Mouse (Mus musculus): ENCODE results near the gene Rab10. TPM values are rescaled to one million over a fixed set of nuclear protein-coding genes. Genes with fewer than 3 reads are reported as not detected.

The Rab10 gene
- polyA plus RNA-seq, 1 experiment from 2014 or later = 111 TPM

DNA sequence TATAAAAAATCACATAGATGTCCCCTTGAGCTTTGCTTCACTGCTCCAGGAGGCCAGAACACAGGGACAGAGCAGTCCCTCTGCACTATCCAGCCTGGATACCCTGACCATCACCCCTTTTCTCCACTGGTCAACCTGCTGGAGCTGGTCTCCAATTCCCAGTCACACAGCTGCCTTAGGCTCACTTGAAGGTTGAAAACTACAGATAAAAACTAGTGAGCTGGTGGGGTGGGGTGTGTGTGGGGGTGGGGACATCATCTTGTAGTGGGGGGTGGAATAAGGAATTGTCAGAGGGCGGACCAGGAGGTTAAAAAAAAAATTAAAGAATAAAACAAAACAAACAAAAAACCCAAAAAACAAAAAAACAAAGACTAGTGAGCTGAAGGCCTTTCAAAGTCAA lies 21.3 kb downstream of the Rab10 start:
- ATAC-seq (replicated peaks; ENCODE audit: low FRiP score) = no peak
- WGBS = 95% methylated on average over 1 of the region's 1 CpGs
- no peaks in the 10 kb centered on the region for H3K27me3 ChIP-seq (ENCODE audit: control insufficient read depth, insufficient read depth, low read length)
- no peak for DNase-seq (ENCODE audit: low spot score)
- H3K4me3 ChIP-seq (ENCODE audit: low read depth, low read length) = no peak overlapping the region
- no peak overlapping the region for H3K9ac ChIP-seq (ENCODE audit: low read length)
- H3K36me3 ChIP-seq (ENCODE audit: control insufficient read depth, insufficient read depth, low read length) = no peaks in the 10 kb centered on the region; the same call in 1 of the 2 replicates
- H3K4me1 ChIP-seq (replicated peaks; ENCODE audit: control insufficient read depth, insufficient read depth, low read length) = no peaks in the 10 kb centered on the region
- H3K27ac ChIP-seq (ENCODE audit: low read depth, low read length) = no peak overlapping the region
- H3K9me3 ChIP-seq (ENCODE audit: control insufficient read depth, low read length) = peaks cover 8% of the 10 kb centered on the region
- no peak overlapping the region for H3K4me2 ChIP-seq (ENCODE audit: low read depth, low read length, severe bottlenecking)

DNA sequence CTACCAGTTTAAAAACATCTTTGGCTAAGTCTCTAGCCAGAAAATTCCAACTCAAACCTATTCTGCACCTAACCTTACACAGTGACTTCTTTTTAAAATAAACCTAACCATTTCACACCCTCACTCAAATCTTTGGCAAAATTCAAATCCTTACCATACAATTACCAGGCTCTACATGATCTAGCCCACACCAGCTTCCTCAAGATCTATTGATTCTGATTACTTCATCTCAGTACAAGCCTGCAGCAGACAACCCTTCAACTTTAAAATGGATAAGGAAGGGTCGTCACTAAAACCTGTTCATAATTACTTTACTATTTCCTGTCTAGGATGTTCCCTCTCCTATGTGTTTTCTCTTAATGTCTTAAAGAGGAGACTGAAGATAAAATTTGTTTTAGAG lies 23.9 kb downstream of the Rab10 start:
- DNase-seq (ENCODE audit: low spot score) (no peak), ATAC-seq (replicated peaks; ENCODE audit: low FRiP score) (no peak)
- Histone ChIP-seq H3K36me3 (ENCODE audit: control insufficient read depth, insufficient read depth, low read length) (no peaks in the 10 kb centered on the region; the same call in 1 of the 2 replicates), H3K9me3 (ENCODE audit: control insufficient read depth, low read length) (peaks cover 6% of the 10 kb centered on the region), H3K9ac (ENCODE audit: low read length) (no peak overlapping the region), H3K27me3 (ENCODE audit: control insufficient read depth, insufficient read depth, low read length) (no peaks in the 10 kb centered on the region), H3K4me1 (replicated peaks; ENCODE audit: control insufficient read depth, insufficient read depth, low read length) (no peaks in the 10 kb centered on the region), H3K4me3 (ENCODE audit: low read depth, low read length) (no peak overlapping the region), H3K4me2 (ENCODE audit: low read depth, low read length, severe bottlenecking) (no peak overlapping the region), H3K27ac (ENCODE audit: low read depth, low read length) (no peak overlapping the region)
- WGBS = 80% methylated on average over 1 of the region's 1 CpGs

DNA sequence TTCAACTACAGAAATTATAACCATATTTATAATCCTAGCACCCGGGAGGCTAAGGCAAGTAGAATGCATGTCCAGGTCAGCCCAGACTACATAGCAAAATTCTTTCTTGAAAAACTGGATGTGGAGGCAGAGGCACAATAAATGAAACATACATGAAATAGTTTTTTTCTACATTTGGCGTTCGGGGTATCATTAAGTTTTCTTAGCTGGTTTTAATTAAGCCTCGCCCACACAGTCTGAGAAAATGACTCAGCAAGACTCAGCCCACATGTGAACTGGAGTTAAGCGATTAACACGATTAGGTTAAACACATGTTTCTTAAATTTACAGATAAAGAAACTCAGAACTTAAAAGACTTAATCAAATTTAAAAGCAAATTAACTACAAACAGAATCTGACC lies 24.4 kb downstream of the Rab10 start:
- Histone ChIP-seq H3K9ac (ENCODE audit: low read length) (no peak overlapping the region), H3K4me1 (replicated peaks; ENCODE audit: control insufficient read depth, insufficient read depth, low read length) (no peaks in the 10 kb centered on the region), H3K36me3 (ENCODE audit: control insufficient read depth, insufficient read depth, low read length) (no peaks in the 10 kb centered on the region; the same call in 1 of the 2 replicates), H3K27me3 (ENCODE audit: control insufficient read depth, insufficient read depth, low read length) (no peaks in the 10 kb centered on the region), H3K4me2 (ENCODE audit: low read depth, low read length, severe bottlenecking) (no peak overlapping the region), H3K9me3 (ENCODE audit: control insufficient read depth, low read length) (peaks cover 6% of the 10 kb centered on the region), H3K4me3 (ENCODE audit: low read depth, low read length) (no peak overlapping the region), H3K27ac (ENCODE audit: low read depth, low read length) (no peak overlapping the region)
- no peak for ATAC-seq (replicated peaks; ENCODE audit: low FRiP score)
- DNase-seq (ENCODE audit: low spot score) = no peak
- WGBS = 87% methylated on average over 6 of the region's 6 CpGs

DNA sequence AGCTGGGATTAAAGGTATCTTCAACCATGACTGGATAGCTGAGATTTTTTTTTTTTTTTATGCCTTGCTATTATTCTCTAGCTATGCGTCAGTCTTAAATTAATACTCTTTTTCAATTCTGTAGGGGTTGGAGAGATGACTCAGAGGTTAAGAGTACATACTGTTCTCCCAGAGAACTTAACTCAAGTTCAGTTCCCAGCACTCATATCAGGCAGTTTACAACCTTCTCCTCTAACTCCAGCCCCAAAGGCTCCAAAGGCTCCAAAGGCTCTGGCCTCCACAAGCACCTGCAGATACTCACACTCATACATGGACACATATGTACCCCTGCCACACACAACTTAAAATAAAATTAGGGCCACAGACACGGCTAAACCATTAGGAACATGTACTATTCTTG lies 25.3 kb downstream of the Rab10 start:
- Histone ChIP-seq H3K27ac (ENCODE audit: low read depth, low read length) (no peak overlapping the region), H3K27me3 (ENCODE audit: control insufficient read depth, insufficient read depth, low read length) (no peaks in the 10 kb centered on the region), H3K4me1 (replicated peaks; ENCODE audit: control insufficient read depth, insufficient read depth, low read length) (no peaks in the 10 kb centered on the region), H3K4me3 (ENCODE audit: low read depth, low read length) (no peak overlapping the region), H3K9me3 (ENCODE audit: control insufficient read depth, low read length) (peaks cover 6% of the 10 kb centered on the region), H3K4me2 (ENCODE audit: low read depth, low read length, severe bottlenecking) (no peak overlapping the region), H3K36me3 (ENCODE audit: control insufficient read depth, insufficient read depth, low read length) (no peaks in the 10 kb centered on the region; the same call in 1 of the 2 replicates), H3K9ac (ENCODE audit: low read length) (no peak overlapping the region)
- WGBS = 95% methylated on average over 2 of the region's 2 CpGs
- ATAC-seq (replicated peaks; ENCODE audit: low FRiP score) = no peak
- no peak for DNase-seq (ENCODE audit: low spot score)

DNA sequence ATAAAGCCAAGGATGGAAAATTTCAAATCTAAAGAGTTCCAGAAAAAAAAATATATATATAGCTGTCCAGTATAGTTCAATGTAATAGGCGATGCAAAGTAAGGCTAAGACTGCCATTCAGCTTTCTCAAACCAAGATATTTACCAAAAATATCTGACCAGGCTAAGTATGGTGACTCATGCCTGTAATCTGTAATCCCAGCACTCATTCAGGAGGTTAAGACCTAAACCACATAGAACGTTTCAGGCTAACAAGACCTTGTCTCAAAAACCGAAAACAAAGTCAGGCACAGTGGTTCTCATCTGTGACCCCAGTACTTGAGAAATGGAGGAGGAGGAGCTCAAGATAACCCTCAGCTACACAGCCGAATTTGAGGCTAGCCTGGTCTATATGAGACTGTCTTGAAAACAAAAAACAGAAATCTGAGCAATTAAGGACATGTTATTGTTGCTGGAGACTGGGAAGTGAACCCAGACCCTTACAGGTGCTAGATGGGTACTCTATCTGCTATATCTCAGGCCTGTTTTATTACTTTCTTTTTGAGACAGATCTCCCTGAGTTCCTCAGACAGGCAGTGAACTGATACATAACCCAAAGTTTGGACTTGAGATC lies 25.8 kb downstream of the Rab10 start:
- ATAC-seq (replicated peaks; ENCODE audit: low FRiP score) = no peak
- H3K27me3 ChIP-seq (ENCODE audit: control insufficient read depth, insufficient read depth, low read length) = no peaks in the 10 kb centered on the region
- H3K27ac ChIP-seq (ENCODE audit: low read depth, low read length) = no peak overlapping the region
- H3K4me2 ChIP-seq (ENCODE audit: low read depth, low read length, severe bottlenecking) = no peak overlapping the region
- H3K4me1 ChIP-seq (replicated peaks; ENCODE audit: control insufficient read depth, insufficient read depth, low read length) = no peaks in the 10 kb centered on the region
- no peak overlapping the region for H3K9ac ChIP-seq (ENCODE audit: low read length)
- DNase-seq (ENCODE audit: low spot score) = no peak
- H3K9me3 ChIP-seq (ENCODE audit: control insufficient read depth, low read length) = peaks cover 6% of the 10 kb centered on the region
- H3K4me3 ChIP-seq (ENCODE audit: low read depth, low read length) = no peak overlapping the region
- WGBS = 93% methylated on average over 4 of the region's 4 CpGs
- H3K36me3 ChIP-seq (ENCODE audit: control insufficient read depth, insufficient read depth, low read length) = no peaks in the 10 kb centered on the region; the same call in 1 of the 2 replicates

DNA sequence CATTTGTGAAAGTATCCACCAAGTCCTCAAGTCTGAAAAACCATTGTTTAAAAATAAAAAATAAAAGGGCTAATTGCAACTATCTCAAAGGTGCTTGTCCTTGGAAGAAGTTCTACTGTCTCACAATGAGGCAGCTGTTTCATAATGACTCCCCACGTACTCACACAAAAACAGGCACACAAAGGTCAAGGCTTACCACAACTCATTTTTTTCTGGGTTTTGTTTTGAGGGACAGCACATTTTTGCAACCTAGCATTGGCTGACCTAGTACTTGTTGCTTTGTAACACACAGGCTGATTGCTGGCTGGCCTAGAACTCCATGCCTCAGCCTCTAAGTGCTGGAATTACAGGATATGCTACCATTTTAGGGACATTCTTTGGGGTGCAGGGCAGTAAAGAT lies 26.8 kb downstream of the Rab10 start:
- no peak for ATAC-seq (replicated peaks; ENCODE audit: low FRiP score)
- Histone ChIP-seq H3K4me3 (ENCODE audit: low read depth, low read length) (no peak overlapping the region), H3K4me1 (replicated peaks; ENCODE audit: control insufficient read depth, insufficient read depth, low read length) (no peaks in the 10 kb centered on the region), H3K27me3 (ENCODE audit: control insufficient read depth, insufficient read depth, low read length) (no peaks in the 10 kb centered on the region), H3K9me3 (ENCODE audit: control insufficient read depth, low read length) (peaks cover under 1% of the 10 kb centered on the region; the same call in 1 of the 2 replicates), H3K4me2 (ENCODE audit: low read depth, low read length, severe bottlenecking) (no peak overlapping the region), H3K36me3 (ENCODE audit: control insufficient read depth, insufficient read depth, low read length) (no peaks in the 10 kb centered on the region), H3K27ac (ENCODE audit: low read depth, low read length) (no peak overlapping the region), H3K9ac (ENCODE audit: low read length) (no peak overlapping the region)
- 83% methylated on average over 1 of the region's 1 CpGs for WGBS
- DNase-seq (ENCODE audit: low spot score) = no peak

DNA sequence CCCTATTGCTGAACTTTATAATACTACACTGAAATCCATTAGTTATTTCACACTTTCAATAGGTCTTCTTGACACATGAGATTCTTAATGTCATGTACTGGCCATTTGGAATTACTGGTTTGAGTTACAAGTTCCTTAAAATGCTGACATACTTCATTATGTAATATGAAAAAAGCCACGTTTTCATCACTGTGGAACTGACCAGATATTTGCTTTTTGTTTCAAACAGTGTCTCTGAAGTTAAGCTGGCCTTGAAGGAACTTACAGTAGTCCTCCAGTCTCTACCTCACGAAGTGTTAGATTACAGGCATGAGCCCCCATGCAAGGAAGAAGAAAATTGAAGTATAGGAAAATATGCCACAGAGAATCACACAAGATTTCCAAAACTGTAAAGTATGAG lies 27.2 kb downstream of the Rab10 start:
- H3K36me3 ChIP-seq (ENCODE audit: control insufficient read depth, insufficient read depth, low read length) = no peaks in the 10 kb centered on the region
- no peak overlapping the region for H3K4me3 ChIP-seq (ENCODE audit: low read depth, low read length)
- H3K27ac ChIP-seq (ENCODE audit: low read depth, low read length) = no peak overlapping the region
- H3K4me1 ChIP-seq (replicated peaks; ENCODE audit: control insufficient read depth, insufficient read depth, low read length) = no peaks in the 10 kb centered on the region
- ATAC-seq (replicated peaks; ENCODE audit: low FRiP score) (no peak), DNase-seq (ENCODE audit: low spot score) (no peak)
- H3K9ac ChIP-seq (ENCODE audit: low read length) = no peak overlapping the region
- WGBS = 93% methylated on average over 2 of the region's 2 CpGs
- no peaks in the 10 kb centered on the region for H3K27me3 ChIP-seq (ENCODE audit: control insufficient read depth, insufficient read depth, low read length)
- H3K9me3 ChIP-seq (ENCODE audit: control insufficient read depth, low read length) = no peaks in the 10 kb centered on the region; the same call in 1 of the 2 replicates
- no peak overlapping the region for H3K4me2 ChIP-seq (ENCODE audit: low read depth, low read length, severe bottlenecking)

DNA sequence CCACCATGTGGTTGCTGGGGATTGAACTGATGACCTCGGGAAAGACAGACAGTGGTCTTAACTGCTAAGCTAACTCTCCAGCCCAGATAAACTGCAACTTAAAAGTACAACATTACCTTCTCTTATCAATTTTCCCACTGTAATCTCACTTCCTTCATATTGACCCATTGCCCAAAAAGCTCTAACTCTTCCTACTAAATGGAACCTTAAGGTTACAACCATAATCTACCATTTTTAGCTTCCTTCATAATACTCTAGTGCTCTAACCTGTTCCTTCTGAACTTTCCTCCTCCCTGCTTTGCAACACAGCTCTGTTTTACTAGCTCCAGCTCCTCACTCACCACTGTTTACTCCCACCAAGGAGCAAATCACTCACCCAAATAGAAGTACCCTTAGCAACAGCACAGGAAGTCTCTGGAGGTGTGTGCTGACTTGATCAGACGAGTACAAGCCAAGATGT lies 30.9 kb downstream of the Rab10 start:
- H3K9me3 ChIP-seq (ENCODE audit: control insufficient read depth, low read length) = no peaks in the 10 kb centered on the region; the same call in 1 of the 2 replicates
- no peaks in the 10 kb centered on the region for H3K27me3 ChIP-seq (ENCODE audit: control insufficient read depth, insufficient read depth, low read length)
- no peak for DNase-seq (ENCODE audit: low spot score)
- ATAC-seq (replicated peaks; ENCODE audit: low FRiP score) = no peak
- no peaks in the 10 kb centered on the region for H3K4me1 ChIP-seq (replicated peaks; ENCODE audit: control insufficient read depth, insufficient read depth, low read length)
- H3K27ac ChIP-seq (ENCODE audit: low read depth, low read length) = no peak overlapping the region
- no peaks in the 10 kb centered on the region for H3K36me3 ChIP-seq (ENCODE audit: control insufficient read depth, insufficient read depth, low read length)
- H3K4me2 ChIP-seq (ENCODE audit: low read depth, low read length, severe bottlenecking) = no peak overlapping the region
- H3K4me3 ChIP-seq (ENCODE audit: low read depth, low read length) = no peak overlapping the region
- H3K9ac ChIP-seq (ENCODE audit: low read length) = no peak overlapping the region
- 96% methylated on average over 2 of the region's 2 CpGs for WGBS

DNA sequence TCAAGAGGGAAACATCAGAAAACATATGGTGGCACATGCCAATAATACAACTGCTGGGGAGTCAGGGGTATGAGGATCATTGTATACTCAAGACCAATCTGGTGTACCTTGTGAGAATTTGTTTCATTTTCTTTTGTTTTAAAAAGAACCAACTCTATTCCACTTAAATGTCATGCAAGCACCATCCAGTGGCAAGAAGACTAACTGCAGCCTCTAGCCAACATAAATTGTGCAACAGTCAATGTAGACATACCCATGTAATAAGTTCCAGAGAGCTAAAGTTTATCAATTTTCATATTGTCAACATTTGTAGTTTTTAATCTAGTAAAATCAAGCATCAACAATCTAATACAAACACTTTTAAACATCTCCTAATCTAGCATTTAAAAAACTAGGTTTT lies 39.0 kb downstream of the Rab10 start:
- DNase-seq (ENCODE audit: low spot score) = no peak
- no peak overlapping the region for H3K4me3 ChIP-seq (ENCODE audit: low read depth, low read length)

More for the DNA sequence above, 39.0 kb downstream of the Rab10 start:
- no peaks in the 10 kb centered on the region for H3K4me1 ChIP-seq (replicated peaks; ENCODE audit: control insufficient read depth, insufficient read depth, low read length)
- H3K36me3 ChIP-seq (ENCODE audit: control insufficient read depth, insufficient read depth, low read length) = no peaks in the 10 kb centered on the region
- no peak overlapping the region for H3K4me2 ChIP-seq (ENCODE audit: low read depth, low read length, severe bottlenecking)
- no peaks in the 10 kb centered on the region for H3K27me3 ChIP-seq (ENCODE audit: control insufficient read depth, insufficient read depth, low read length)
- H3K27ac ChIP-seq (ENCODE audit: low read depth, low read length) = no peak overlapping the region
- no peak overlapping the region for H3K9ac ChIP-seq (ENCODE audit: low read length)
- peaks cover 3% of the 10 kb centered on the region; the same call in 1 of the 2 replicates for H3K9me3 ChIP-seq (ENCODE audit: control insufficient read depth, low read length)
- ATAC-seq (replicated peaks; ENCODE audit: low FRiP score) = no peak

Measured in forebrain, embryonic 11.5 days (tissue).